Mouse (Mus musculus): Measurements from ENCODE around the gene Naa16. TPM values are rescaled to one million over a fixed set of nuclear protein-coding genes. Genes with fewer than 3 reads are reported as not detected.

Naa16 gene
- polyA plus RNA-seq, 1 experiment, result 103 TPM

- no peak for TF ChIP-seq CTCF (IDR thresholded peaks at IDR 0.05; ENCODE audit: low read depth, low read length)
- no peak for TF ChIP-seq EP300 (IDR thresholded peaks at IDR 0.05; ENCODE audit: insufficient read depth, low read depth, low read length)
- TF ChIP-seq POLR2A (IDR thresholded peaks at IDR 0.05; ENCODE audit: insufficient read depth, low read length), result no peak
- Histone ChIP-seq H3K4me1 (ENCODE audit: control insufficient read depth, insufficient read depth, low read length) (no peaks in the 10 kb centered on the region), H3K27me3 (ENCODE audit: control insufficient read depth, insufficient read depth, low read length, poor library complexity, severe bottlenecking) (no peaks in the 10 kb centered on the region)
Measured at GRCm38 (mm10) chr14:79312719-79313118, 77.9 kb downstream of the Naa16 start.

DNA sequence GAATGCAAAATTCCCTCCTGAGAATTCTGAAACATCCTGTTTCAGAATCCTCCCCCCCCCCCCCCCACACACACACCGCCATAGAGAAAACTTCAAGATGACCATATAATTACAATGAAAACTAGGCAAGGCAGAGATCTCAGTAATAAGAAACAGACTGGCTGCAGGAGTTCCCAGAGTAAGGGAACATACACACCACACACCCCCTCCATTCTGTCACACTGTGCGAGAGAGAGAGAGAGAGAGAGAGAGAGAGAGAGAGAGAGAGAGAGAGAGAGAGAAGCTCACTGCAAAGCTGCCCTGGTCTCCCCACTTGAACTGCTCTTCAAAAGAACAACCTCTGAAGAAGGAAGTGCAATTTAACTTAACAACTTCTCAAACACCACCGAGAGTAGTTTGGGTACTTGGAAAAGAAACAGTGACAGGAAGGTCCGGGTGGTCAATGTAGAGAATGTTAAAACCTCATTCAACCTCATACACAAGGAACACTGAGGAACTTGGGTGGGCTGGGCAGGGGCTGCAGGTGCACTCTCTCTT lies 78.6 kb downstream of the Naa16 start:
- H3K4me1 ChIP-seq (ENCODE audit: control insufficient read depth, insufficient read depth, low read length), result peaks cover under 1% of the 10 kb centered on the region
- H3K27me3 ChIP-seq (ENCODE audit: control insufficient read depth, insufficient read depth, low read length, poor library complexity, severe bottlenecking), result no peaks in the 10 kb centered on the region
- H3K4me3 ChIP-seq (ENCODE audit: low read depth, low read length), result no peak overlapping the region
- H3K9ac ChIP-seq (ENCODE audit: low read depth, poor library complexity, severe bottlenecking), result no peak overlapping the region
- TF ChIP-seq POLR2A (IDR thresholded peaks at IDR 0.05; ENCODE audit: insufficient read depth, low read length), result no peak
- no peak for TF ChIP-seq CTCF (IDR thresholded peaks at IDR 0.05; ENCODE audit: low read depth, low read length)
- no peak for TF ChIP-seq EP300 (IDR thresholded peaks at IDR 0.05; ENCODE audit: insufficient read depth, low read depth, low read length)
- H3K9me3 ChIP-seq (replicated peaks; ENCODE audit: control insufficient read depth, insufficient read depth, low read length, poor library complexity, severe bottlenecking), result no peaks in the 10 kb centered on the region
- no peaks in the 10 kb centered on the region for H3K36me3 ChIP-seq (ENCODE audit: control insufficient read depth, insufficient read depth, low read length, poor library complexity, severe bottlenecking)
- H3K27ac ChIP-seq (ENCODE audit: insufficient read depth, low read length), result no peak overlapping the region

More at GRCm38 (mm10) chr14:79312719-79313118, 77.9 kb downstream of the Naa16 start:
- Histone ChIP-seq H3K9me3 (replicated peaks; ENCODE audit: control insufficient read depth, insufficient read depth, low read length, poor library complexity, severe bottlenecking) (no peaks in the 10 kb centered on the region), H3K9ac (ENCODE audit: low read depth, poor library complexity, severe bottlenecking) (no peak overlapping the region), H3K4me3 (ENCODE audit: low read depth, low read length) (no peak overlapping the region), H3K36me3 (ENCODE audit: control insufficient read depth, insufficient read depth, low read length, poor library complexity, severe bottlenecking) (no peaks in the 10 kb centered on the region), H3K27ac (ENCODE audit: insufficient read depth, low read length) (no peak overlapping the region)

GRCm38 (mm10) chr14:79309115-79309514 lies 81.5 kb downstream of the Naa16 start:
- Histone ChIP-seq H3K27ac (ENCODE audit: insufficient read depth, low read length) (no peak overlapping the region), H3K4me3 (ENCODE audit: low read depth, low read length) (no peak overlapping the region), H3K27me3 (ENCODE audit: control insufficient read depth, insufficient read depth, low read length, poor library complexity, severe bottlenecking) (no peaks in the 10 kb centered on the region), H3K9ac (ENCODE audit: low read depth, poor library complexity, severe bottlenecking) (no peak overlapping the region), H3K36me3 (ENCODE audit: control insufficient read depth, insufficient read depth, low read length, poor library complexity, severe bottlenecking) (no peaks in the 10 kb centered on the region), H3K4me1 (ENCODE audit: control insufficient read depth, insufficient read depth, low read length) (peaks cover 1% of the 10 kb centered on the region), H3K9me3 (replicated peaks; ENCODE audit: control insufficient read depth, insufficient read depth, low read length, poor library complexity, severe bottlenecking) (0 out of 2 replicates have a peak, but pooled peaks cover 4% of the 10 kb centered on the region)
- TF ChIP-seq CTCF (IDR thresholded peaks at IDR 0.05; ENCODE audit: low read depth, low read length), result no peak

DNA sequence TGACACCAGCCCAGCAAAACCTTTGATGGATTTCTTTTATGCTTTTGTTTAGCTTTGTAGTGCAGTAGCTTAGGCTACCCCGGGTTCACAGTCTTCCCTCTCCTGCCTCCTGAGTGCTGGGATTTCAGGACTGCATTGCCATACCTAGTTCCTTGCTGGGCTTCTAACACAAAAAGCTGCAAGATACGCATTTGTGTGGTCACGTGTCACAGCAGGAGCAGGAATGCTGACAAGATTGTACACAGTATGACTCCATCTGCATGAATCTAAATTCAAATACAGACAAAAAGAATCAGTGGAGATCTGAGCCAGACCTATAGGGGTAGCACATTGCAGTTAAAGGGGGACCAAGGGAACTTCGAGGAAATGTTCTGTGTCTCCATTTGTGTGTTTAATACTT lies 82.2 kb downstream of the Naa16 start:
- TF ChIP-seq POLR2A (IDR thresholded peaks at IDR 0.05; ENCODE audit: insufficient read depth, low read length) (no peak), EP300 (IDR thresholded peaks at IDR 0.05; ENCODE audit: insufficient read depth, low read depth, low read length) (no peak), CTCF (IDR thresholded peaks at IDR 0.05; ENCODE audit: low read depth, low read length) (no peak)
- Histone ChIP-seq H3K4me1 (ENCODE audit: control insufficient read depth, insufficient read depth, low read length) (peaks cover 1% of the 10 kb centered on the region), H3K4me3 (ENCODE audit: low read depth, low read length) (no peak overlapping the region), H3K9me3 (replicated peaks; ENCODE audit: control insufficient read depth, insufficient read depth, low read length, poor library complexity, severe bottlenecking) (0 out of 2 replicates have a peak, but pooled peaks cover 4% of the 10 kb centered on the region), H3K36me3 (ENCODE audit: control insufficient read depth, insufficient read depth, low read length, poor library complexity, severe bottlenecking) (no peaks in the 10 kb centered on the region), H3K27ac (ENCODE audit: insufficient read depth, low read length) (no peak overlapping the region), H3K27me3 (ENCODE audit: control insufficient read depth, insufficient read depth, low read length, poor library complexity, severe bottlenecking) (no peaks in the 10 kb centered on the region), H3K9ac (ENCODE audit: low read depth, poor library complexity, severe bottlenecking) (no peak overlapping the region)

DNA sequence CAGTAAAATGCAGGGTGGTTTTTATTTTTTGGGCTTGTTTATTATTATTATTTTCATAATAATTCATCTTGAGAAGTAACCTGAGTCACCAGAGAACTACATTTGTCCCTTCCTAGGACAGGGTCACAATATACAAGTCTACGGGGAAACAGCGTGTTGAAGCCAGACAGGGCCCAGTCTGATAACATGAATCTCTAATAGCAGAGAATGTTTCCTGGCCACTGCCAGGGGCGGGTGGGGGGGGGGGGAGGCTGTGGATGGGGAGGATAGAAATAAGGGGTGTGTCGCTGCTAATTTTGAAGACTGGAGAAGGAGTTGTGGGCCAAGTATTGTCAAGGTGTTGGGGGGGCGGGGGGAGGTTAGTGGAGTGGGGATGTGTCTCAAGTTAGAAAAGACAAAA lies 82.7 kb downstream of the Naa16 start:
- Histone ChIP-seq H3K27ac (ENCODE audit: insufficient read depth, low read length) (no peak overlapping the region), H3K9ac (ENCODE audit: low read depth, poor library complexity, severe bottlenecking) (no peak overlapping the region), H3K9me3 (replicated peaks; ENCODE audit: control insufficient read depth, insufficient read depth, low read length, poor library complexity, severe bottlenecking) (0 out of 2 replicates have a peak, but pooled peaks cover 4% of the 10 kb centered on the region), H3K4me3 (ENCODE audit: low read depth, low read length) (no peak overlapping the region), H3K36me3 (ENCODE audit: control insufficient read depth, insufficient read depth, low read length, poor library complexity, severe bottlenecking) (no peaks in the 10 kb centered on the region), H3K4me1 (ENCODE audit: control insufficient read depth, insufficient read depth, low read length) (peaks cover 1% of the 10 kb centered on the region), H3K27me3 (ENCODE audit: control insufficient read depth, insufficient read depth, low read length, poor library complexity, severe bottlenecking) (no peaks in the 10 kb centered on the region)
- TF ChIP-seq POLR2A (IDR thresholded peaks at IDR 0.05; ENCODE audit: insufficient read depth, low read length), result no peak
- no peak for TF ChIP-seq EP300 (IDR thresholded peaks at IDR 0.05; ENCODE audit: insufficient read depth, low read depth, low read length)
- TF ChIP-seq CTCF (IDR thresholded peaks at IDR 0.05; ENCODE audit: low read depth, low read length), result no peak

DNA sequence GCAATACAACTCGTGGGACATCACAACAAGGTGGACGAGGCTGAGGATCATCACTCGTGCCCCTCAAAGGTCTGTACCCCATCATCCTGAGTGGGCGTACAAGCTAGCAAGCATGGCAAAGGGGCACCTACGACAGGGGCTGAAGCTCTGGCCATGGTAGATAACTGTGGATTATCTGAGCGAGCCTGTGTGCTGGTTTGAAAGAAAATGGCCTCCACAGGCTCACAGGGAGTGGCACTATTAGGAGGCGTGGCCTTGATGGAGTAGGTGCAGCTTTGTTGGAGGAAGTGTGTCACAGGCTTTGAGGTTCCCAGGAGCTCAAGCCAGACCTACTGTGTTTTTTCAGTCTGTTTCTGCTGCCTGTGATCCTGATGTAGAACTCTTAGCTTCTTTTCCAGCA lies 83.4 kb downstream of the Naa16 start:
- Histone ChIP-seq H3K4me3 (ENCODE audit: low read depth, low read length) (no peak overlapping the region), H3K27me3 (ENCODE audit: control insufficient read depth, insufficient read depth, low read length, poor library complexity, severe bottlenecking) (no peaks in the 10 kb centered on the region), H3K36me3 (ENCODE audit: control insufficient read depth, insufficient read depth, low read length, poor library complexity, severe bottlenecking) (no peaks in the 10 kb centered on the region), H3K4me1 (ENCODE audit: control insufficient read depth, insufficient read depth, low read length) (peaks cover 1% of the 10 kb centered on the region), H3K9ac (ENCODE audit: low read depth, poor library complexity, severe bottlenecking) (no peak overlapping the region), H3K27ac (ENCODE audit: insufficient read depth, low read length) (no peak overlapping the region), H3K9me3 (replicated peaks; ENCODE audit: control insufficient read depth, insufficient read depth, low read length, poor library complexity, severe bottlenecking) (0 out of 2 replicates have a peak, but pooled peaks cover 4% of the 10 kb centered on the region)
- no peak for TF ChIP-seq EP300 (IDR thresholded peaks at IDR 0.05; ENCODE audit: insufficient read depth, low read depth, low read length)
- no peak for TF ChIP-seq CTCF (IDR thresholded peaks at IDR 0.05; ENCODE audit: low read depth, low read length)
- TF ChIP-seq POLR2A (IDR thresholded peaks at IDR 0.05; ENCODE audit: insufficient read depth, low read length), result no peak

All from ES-Bruce4 (cell line).